Mouse (Mus musculus) spleen, postnatal 36 days (tissue): ENCODE measurements around the gene Morn1.

ENCODE experiments used
- DNase-seq, 2 experiments: peaks; one replicate each; pipeline ENCODE4 v3.0.0; 2022; ENCODE audit warnings: low spot score in 2 of 2, mixed read lengths in 1 of 2

Morn1 gene

GRCm38 (mm10) chr4:155139281-155140045 lies 53.1 kb downstream of the Morn1 start:
- no peak for DNase-seq

- no peak for DNase-seq
These were observed 53.8 kb downstream of the Morn1 start for GRCm38 (mm10) chr4:155140150-155140549.

- no peak for DNase-seq
These were observed 54.5 kb downstream of the Morn1 start for GRCm38 (mm10) chr4:155140795-155141265.

GRCm38 (mm10) chr4:155142836-155143235 lies 56.5 kb downstream of the Morn1 start:
- DNase-seq, result no peak

- no peak for DNase-seq
These were observed 57.0 kb downstream of the Morn1 start for GRCm38 (mm10) chr4:155143411-155143810.

GRCm38 (mm10) chr4:155143871-155144502 lies 57.6 kb downstream of the Morn1 start:
- no peak for DNase-seq

GRCm38 (mm10) chr4:155144548-155145180 lies 58.3 kb downstream of the Morn1 start:
- DNase-seq, result no peak

- no peak for DNase-seq
These were observed 59.9 kb downstream of the Morn1 start for GRCm38 (mm10) chr4:155146107-155146823.

- no peak for DNase-seq
These were observed 62.1 kb downstream of the Morn1 start for GRCm38 (mm10) chr4:155148453-155148852.

GRCm38 (mm10) chr4:155148910-155149698 lies 62.7 kb downstream of the Morn1 start:
- no peak for DNase-seq

- no peak for DNase-seq
These were observed 63.5 kb downstream of the Morn1 start for GRCm38 (mm10) chr4:155149941-155150275.

- peak; percentile 84 to 85 for DNase-seq
These were observed 64.1 kb downstream of the Morn1 start for GRCm38 (mm10) chr4:155150276-155151113.

GRCm38 (mm10) chr4:155151221-155151788 lies 64.9 kb downstream of the Morn1 start:
- no peak for DNase-seq

- no peak for DNase-seq
These were observed 65.5 kb downstream of the Morn1 start for GRCm38 (mm10) chr4:155151845-155152244.

- DNase-seq, result no peak
These were observed 66.1 kb downstream of the Morn1 start for GRCm38 (mm10) chr4:155152476-155152875.

GRCm38 (mm10) chr4:155153389-155154072 lies 67.2 kb downstream of the Morn1 start:
- DNase-seq, result no peak

GRCm38 (mm10) chr4:155154986-155155385 lies 68.6 kb downstream of the Morn1 start:
- no peak for DNase-seq

- no peak for DNase-seq
These were observed 70.4 kb downstream of the Morn1 start for GRCm38 (mm10) chr4:155156734-155157133.

GRCm38 (mm10) chr4:155157871-155158542 lies 71.6 kb downstream of the Morn1 start:
- DNase-seq, result no peak
